Mouse (Mus musculus): ENCODE results near the gene Id4.

- TF ChIP-seq POLR2A (IDR thresholded peaks at IDR 0.05; ENCODE audit: insufficient read depth, low read depth, low read length) (no peak), CTCF (IDR thresholded peaks at IDR 0.05; ENCODE audit: insufficient read depth, low read depth, low read length) (no peak)
Measured at GRCm38 (mm10) chr13:48276981-48277380, 16.0 kb downstream of the Id4 start.

Measured in olfactory bulb, adult 2 months (tissue).